Mouse (Mus musculus): Measurements from ENCODE around the gene Hmox2. TPM values are rescaled to one million over a fixed set of nuclear protein-coding genes. Genes with fewer than 3 reads are reported as not detected.

Gene Hmox2
- polyA plus RNA-seq, 1 experiment: 49.5 TPM

- no peak for DNase-seq (ENCODE audit: low read depth)
Measured at GRCm38 (mm10) chr16:4781524-4782196, 55.5 kb downstream of the Hmox2 start.

- DNase-seq (ENCODE audit: low read depth): no peak
Measured at GRCm38 (mm10) chr16:4782515-4782914, 56.4 kb downstream of the Hmox2 start.

GRCm38 (mm10) chr16:4785706-4786105 lies 59.5 kb downstream of the Hmox2 start:
- DNase-seq (ENCODE audit: low read depth): no peak

- DNase-seq (ENCODE audit: low read depth): no peak
Measured at GRCm38 (mm10) chr16:4788176-4788575, 62.0 kb downstream of the Hmox2 start.

- DNase-seq (ENCODE audit: low read depth): no peak
Measured at GRCm38 (mm10) chr16:4789311-4789768, 63.2 kb downstream of the Hmox2 start.

- no peak for DNase-seq (ENCODE audit: low read depth)
Measured at GRCm38 (mm10) chr16:4789810-4790559, 63.8 kb downstream of the Hmox2 start, which contains the start of gene Cdip1. Cdip1 (minus strand) TSS chr16:4790292.

- DNase-seq (ENCODE audit: low read depth): no peak
Measured at GRCm38 (mm10) chr16:4791332-4791731, 65.2 kb downstream of the Hmox2 start.

- DNase-seq (ENCODE audit: low read depth): no peak
Measured at GRCm38 (mm10) chr16:4796631-4797030, 70.5 kb downstream of the Hmox2 start.

Other genes starting within 250 kb of the Hmox2 start
- gene Srl, start 184.5 kb upstream of the Hmox2 start, polyA plus RNA-seq (2012; rRNA removed): 4.6 and 5.8 TPM in 2 replicates
- gene Tfap4, start 166.5 kb upstream of the Hmox2 start, polyA plus RNA-seq (2012; rRNA removed): 3.5 and 5.6 TPM in 2 replicates
- 20.4 and 22.2 TPM in 2 replicates for gene Glis2, start 131.6 kb upstream of the Hmox2 start, polyA plus RNA-seq (2012; rRNA removed)
- gene Pam16, start 101.4 kb upstream of the Hmox2 start, polyA plus RNA-seq (2012; rRNA removed): 18.3 and 25.4 TPM in 2 replicates
- gene Vasn, start 86.4 kb upstream of the Hmox2 start, polyA plus RNA-seq (2012; rRNA removed): 46.2 and 49.7 TPM in 2 replicates
- gene Dnaja3, start 86.4 kb upstream of the Hmox2 start, polyA plus RNA-seq (2012; rRNA removed): 26.9 and 37.2 TPM in 2 replicates
- 40.2 and 44.5 TPM in 2 replicates for gene Coro7, start 46.6 kb upstream of the Hmox2 start, polyA plus RNA-seq (2012; rRNA removed)
- gene Nmral1, start 7.0 kb upstream of the Hmox2 start, polyA plus RNA-seq (2012; rRNA removed): 9.5 and 10.4 TPM in 2 replicates
- gene Cdip1, start 63.9 kb downstream of the Hmox2 start, polyA plus RNA-seq (2012; rRNA removed): 73.7 and 84.7 TPM in 2 replicates
- 0.19 and 0.24 TPM in 2 replicates for gene 4930562C15Rik, start 109.1 kb downstream of the Hmox2 start, polyA plus RNA-seq (2012; rRNA removed)
- gene Ubald1, start 154.0 kb downstream of the Hmox2 start, polyA plus RNA-seq (2012; rRNA removed): 48.3 and 68.8 TPM in 2 replicates
- gene Mgrn1, start 159.9 kb downstream of the Hmox2 start, polyA plus RNA-seq (2012; rRNA removed): 147 and 154 TPM in 2 replicates
- gene Nudt16l1, start 212.4 kb downstream of the Hmox2 start, polyA plus RNA-seq (2012; rRNA removed): 89.6 and 113 TPM in 2 replicates
- gene Anks3, start 237.8 kb downstream of the Hmox2 start, polyA plus RNA-seq (2012; rRNA removed): 48.1 and 58.8 TPM in 2 replicates